Mouse (Mus musculus): ENCODE measurements around the gene Ramp3.

Ramp3 gene

GRCm38 (mm10) chr11:6658271-6658670 lies at the start of gene Ramp3:
Ramp3 (plus strand) TSS chr11:6658521.
- in situ Hi-C loops (cut with MboI; ENCODE audit: low pct_unique_long_range_greater_than_20kb in 1 of 2, low sequenced_read_pairs in 2 of 2, unreplicated experiment in 1 of 2), result loop anchor here in 1 of 2 experiments (10.0 kb wide), 2 partner anchors 107 to 497 kb away; no protein-coding TSS in a partner anchor

GRCm38 (mm10) chr11:6615250-6616205 lies 42.8 kb upstream of the Ramp3 start:
- in situ Hi-C loops (cut with MboI; ENCODE audit: low pct_unique_long_range_greater_than_20kb in 1 of 2, low sequenced_read_pairs in 2 of 2, unreplicated experiment in 1 of 2), result no loop called here

DNA sequence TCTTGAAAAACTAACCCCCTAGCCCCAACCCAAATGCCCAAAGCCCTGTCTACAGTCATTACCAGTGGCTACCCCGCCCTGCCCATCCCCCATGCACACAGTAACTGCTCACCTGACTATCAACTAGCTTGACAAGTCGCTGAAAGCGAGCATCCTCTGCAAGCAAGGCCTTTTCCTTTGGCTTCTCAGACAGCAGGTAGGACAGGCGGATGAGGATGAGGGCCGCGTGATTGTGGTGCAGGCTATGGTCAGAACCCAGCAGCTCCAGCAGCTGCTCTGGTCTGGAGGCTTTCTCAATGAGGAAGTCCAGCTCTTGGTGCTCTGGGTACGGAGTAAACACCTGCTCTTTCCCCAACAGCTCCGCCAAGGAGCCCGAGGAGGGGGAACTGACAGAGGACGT lies 34.6 kb upstream of the Ramp3 start:
- in situ Hi-C loops (cut with MboI; ENCODE audit: low pct_unique_long_range_greater_than_20kb in 1 of 2, low sequenced_read_pairs in 2 of 2, unreplicated experiment in 1 of 2), result no loop called here

GRCm38 (mm10) chr11:6624619-6625382 lies 33.5 kb upstream of the Ramp3 start:
- in situ Hi-C loops (cut with MboI; ENCODE audit: low pct_unique_long_range_greater_than_20kb in 1 of 2, low sequenced_read_pairs in 2 of 2, unreplicated experiment in 1 of 2), result no loop called here

DNA sequence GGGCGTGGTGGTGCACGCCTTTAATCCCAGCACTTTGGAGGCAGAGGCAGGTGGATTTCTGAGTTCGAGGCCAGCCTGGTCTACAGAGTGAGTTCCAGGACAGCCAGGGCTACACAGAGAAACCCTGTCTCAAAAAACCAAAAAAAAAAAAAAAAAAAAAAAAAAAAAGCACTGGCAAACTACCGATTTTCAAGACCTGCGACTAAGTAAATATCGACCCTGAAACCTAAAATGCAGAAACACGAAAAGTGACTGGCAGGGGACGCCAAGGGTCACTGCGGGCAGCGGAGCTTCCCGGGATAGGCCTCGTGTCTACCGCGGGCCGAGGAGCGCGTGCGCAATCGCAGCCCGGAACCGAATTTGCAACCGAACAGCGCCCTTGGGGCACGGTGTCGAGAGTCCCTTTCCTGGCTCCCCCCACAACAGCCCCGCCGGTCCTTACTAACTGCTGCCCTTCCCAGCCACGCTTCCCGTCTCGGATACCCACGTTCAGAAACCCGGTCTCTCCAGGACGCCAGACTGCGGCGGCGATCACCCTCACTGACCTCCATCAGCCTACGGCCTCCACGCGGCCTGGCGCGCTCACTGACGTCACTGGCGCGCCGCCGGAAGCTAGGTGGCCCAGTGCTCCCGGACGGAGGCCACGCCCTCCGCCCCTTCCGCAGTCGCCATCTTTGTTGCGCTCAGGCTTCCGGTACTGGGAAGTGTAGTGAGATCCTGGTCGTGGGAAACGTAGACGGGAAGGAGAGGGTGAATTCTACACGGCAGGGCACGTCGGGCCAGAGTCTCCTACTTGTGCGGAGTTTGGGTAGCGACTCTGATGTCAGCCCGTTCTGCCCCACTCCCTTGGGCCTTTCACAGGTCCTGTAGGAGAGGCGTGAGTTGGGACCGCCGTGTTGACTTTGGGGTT lies 32.6 kb upstream of the Ramp3 start, which contains the start of gene Tbrg4:
TSS of gene Tbrg4 (minus strand) at position 590 of the 910 bp plus-strand sequence.
- in situ Hi-C loops (cut with MboI; ENCODE audit: low pct_unique_long_range_greater_than_20kb in 1 of 2, low sequenced_read_pairs in 2 of 2, unreplicated experiment in 1 of 2), result no loop called here

DNA sequence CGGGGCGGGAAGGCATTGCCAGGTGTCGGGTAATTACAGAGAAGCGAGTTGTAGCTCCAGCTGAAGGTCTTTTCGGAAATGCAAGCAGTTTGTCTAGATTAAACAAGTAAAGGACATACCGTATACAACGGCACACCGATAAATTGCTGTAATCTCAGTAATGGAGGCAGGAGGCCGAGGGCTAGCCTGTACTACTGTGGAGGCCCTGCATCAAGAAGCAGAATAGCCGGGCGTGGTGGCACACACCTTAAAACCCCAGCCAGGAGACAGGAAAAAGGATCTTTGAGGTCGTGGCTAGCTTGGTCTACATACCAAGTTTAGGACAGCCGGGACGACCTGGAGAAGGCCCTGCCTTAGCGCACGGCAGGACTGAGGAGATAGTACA lies 31.9 kb upstream of the Ramp3 start:
- in situ Hi-C loops (cut with MboI; ENCODE audit: low pct_unique_long_range_greater_than_20kb in 1 of 2, low sequenced_read_pairs in 2 of 2, unreplicated experiment in 1 of 2), result no loop called here

DNA sequence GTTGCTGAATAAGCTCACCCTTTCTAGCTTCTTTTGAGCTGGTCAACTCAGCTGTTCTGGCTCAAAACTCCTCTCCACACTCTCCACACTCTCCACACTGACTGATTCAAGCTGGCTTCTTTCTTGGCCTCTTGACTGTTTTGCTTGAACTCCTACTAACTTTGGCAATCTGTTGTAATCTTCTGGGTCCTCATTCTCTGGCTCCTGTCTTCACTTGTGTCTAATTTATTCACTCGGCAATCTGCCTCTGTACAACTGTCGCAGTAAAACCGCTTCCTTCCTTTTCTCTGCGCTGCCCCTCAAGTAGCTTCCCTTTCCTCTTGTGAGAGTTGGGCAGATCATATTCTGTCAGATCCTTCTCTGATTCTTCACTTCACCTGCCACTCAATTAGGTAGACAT lies 30.6 kb upstream of the Ramp3 start:
- in situ Hi-C loops (cut with MboI; ENCODE audit: low pct_unique_long_range_greater_than_20kb in 1 of 2, low sequenced_read_pairs in 2 of 2, unreplicated experiment in 1 of 2), result no loop called here

DNA sequence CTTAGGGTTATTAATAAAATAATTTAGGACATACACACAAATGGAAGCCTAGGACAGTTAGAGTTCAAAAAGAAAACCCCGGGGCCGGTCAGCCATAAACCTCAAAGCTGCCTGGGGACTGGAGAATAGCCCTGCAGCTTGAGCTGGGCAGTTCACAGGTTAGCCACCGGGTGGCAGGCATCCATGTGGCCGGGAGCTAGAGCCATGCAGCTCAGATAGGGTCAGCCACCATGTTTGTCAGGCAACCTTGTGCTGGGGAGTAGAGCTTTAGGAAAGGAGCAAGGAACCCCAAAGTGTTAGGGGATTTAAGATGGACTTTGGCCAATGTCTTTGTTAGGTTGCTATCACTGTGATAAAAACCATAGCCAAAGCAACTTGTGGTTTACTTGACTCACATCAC lies 29.8 kb upstream of the Ramp3 start:
- in situ Hi-C loops (cut with MboI; ENCODE audit: low pct_unique_long_range_greater_than_20kb in 1 of 2, low sequenced_read_pairs in 2 of 2, unreplicated experiment in 1 of 2), result no loop called here

DNA sequence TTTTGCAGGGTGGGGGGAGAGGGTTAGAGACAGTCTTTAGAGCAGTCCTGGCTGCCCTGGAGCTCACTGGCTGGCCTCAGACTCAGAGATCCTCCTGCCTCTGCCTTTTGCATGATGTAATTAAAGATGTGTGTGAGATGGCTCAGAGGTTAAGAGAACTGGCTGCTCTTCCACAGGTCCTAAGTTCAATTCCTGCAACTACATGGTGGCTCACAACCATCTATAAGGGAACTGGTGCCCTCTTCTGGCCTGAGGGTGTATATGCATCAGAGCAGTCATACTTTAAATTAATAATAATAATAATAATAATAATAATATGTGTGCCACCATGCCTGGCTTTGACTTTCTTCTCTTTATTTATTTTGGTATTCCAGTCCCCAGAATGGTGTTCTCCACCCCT lies 28.7 kb upstream of the Ramp3 start:
- in situ Hi-C loops (cut with MboI; ENCODE audit: low pct_unique_long_range_greater_than_20kb in 1 of 2, low sequenced_read_pairs in 2 of 2, unreplicated experiment in 1 of 2), result loop anchor here in 1 of 2 experiments (10.0 kb wide), 1 partner anchor 165 kb away; no protein-coding TSS in a partner anchor

DNA sequence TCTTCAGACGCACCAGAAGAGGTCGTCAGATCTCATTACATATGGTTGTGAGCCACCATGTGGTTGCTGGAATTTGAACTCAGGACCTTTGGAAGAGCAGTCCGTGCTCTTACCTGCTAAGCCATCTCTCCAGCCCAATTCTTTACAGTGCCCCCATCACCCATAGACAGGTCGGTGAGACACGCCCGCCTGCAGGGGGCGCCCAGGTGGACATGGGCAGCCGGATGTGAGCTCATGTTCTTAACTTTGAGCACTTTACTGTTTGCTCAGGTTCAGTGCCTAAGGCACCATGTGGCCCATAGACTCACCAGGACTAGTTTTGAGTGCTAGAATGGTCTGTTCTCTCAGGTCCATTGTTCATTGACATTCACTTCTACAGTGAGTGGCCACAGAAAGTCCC lies 22.2 kb upstream of the Ramp3 start:
- in situ Hi-C loops (cut with MboI; ENCODE audit: low pct_unique_long_range_greater_than_20kb in 1 of 2, low sequenced_read_pairs in 2 of 2, unreplicated experiment in 1 of 2), result loop anchor here in 1 of 2 experiments (10.0 kb wide), 1 partner anchor 171 kb away; no protein-coding TSS in a partner anchor

GRCm38 (mm10) chr11:6638537-6638936 lies 19.8 kb upstream of the Ramp3 start, which contains the start of gene Wap:
Wap (minus strand) TSS chr11:6638637.
- in situ Hi-C loops (cut with MboI; ENCODE audit: low pct_unique_long_range_greater_than_20kb in 1 of 2, low sequenced_read_pairs in 2 of 2, unreplicated experiment in 1 of 2), result loop anchor here in 1 of 2 experiments (10.0 kb wide), 1 partner anchor 174 kb away; no protein-coding TSS in a partner anchor

DNA sequence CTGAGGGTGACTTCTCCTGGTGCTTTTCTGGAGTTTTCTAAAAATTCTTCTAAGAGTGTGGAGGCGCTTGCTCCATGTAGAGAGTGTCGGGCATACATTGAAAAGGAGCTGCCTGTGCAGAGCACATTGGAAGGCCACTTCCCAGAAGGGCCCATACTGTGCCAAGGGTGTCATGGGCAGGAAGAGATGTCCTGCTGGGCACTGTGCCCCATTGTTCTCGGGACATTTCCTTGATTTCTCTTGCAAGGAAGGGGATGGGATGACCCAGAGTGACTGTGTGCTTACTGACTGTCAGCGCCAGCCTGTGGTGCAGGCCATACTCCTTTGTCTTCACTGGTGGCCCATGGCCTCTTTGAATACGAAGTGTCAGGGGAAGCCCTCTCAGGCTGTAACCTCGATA lies 19.2 kb upstream of the Ramp3 start:
- in situ Hi-C loops (cut with MboI; ENCODE audit: low pct_unique_long_range_greater_than_20kb in 1 of 2, low sequenced_read_pairs in 2 of 2, unreplicated experiment in 1 of 2), result loop anchor here in 1 of 2 experiments (10.0 kb wide), 1 partner anchor 174 kb away; no protein-coding TSS in a partner anchor

DNA sequence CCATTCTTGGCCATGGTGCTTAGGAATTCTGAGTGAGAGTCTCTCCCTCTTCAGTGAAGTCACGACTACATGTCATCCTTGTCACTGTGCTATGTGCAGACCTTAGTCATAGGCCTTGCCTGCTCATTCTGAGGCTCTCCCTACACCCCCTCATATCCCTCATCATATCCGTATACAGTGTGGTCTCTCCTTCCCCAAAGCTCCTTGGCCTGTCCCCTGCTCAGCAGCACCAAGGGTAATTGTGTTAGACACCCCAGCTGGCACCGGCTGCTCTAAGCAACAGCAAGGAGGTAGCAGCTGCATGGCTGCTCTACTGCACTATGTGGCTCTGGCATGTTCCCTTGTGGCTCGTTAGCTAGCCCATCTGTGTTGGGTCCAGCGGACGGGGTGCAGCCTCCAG lies 13.8 kb upstream of the Ramp3 start:
- in situ Hi-C loops (cut with MboI; ENCODE audit: low pct_unique_long_range_greater_than_20kb in 1 of 2, low sequenced_read_pairs in 2 of 2, unreplicated experiment in 1 of 2), result no loop called here

- in situ Hi-C loops (cut with MboI; ENCODE audit: low pct_unique_long_range_greater_than_20kb in 1 of 2, low sequenced_read_pairs in 2 of 2, unreplicated experiment in 1 of 2), result no loop called here
These were observed 10.2 kb upstream of the Ramp3 start for GRCm38 (mm10) chr11:6647831-6648724.

GRCm38 (mm10) chr11:6650519-6650918 lies 7.8 kb upstream of the Ramp3 start:
- in situ Hi-C loops (cut with MboI; ENCODE audit: low pct_unique_long_range_greater_than_20kb in 1 of 2, low sequenced_read_pairs in 2 of 2, unreplicated experiment in 1 of 2), result loop anchor here in 1 of 2 experiments (10.0 kb wide), 2 partner anchors 114 to 504 kb away; no protein-coding TSS in a partner anchor

DNA sequence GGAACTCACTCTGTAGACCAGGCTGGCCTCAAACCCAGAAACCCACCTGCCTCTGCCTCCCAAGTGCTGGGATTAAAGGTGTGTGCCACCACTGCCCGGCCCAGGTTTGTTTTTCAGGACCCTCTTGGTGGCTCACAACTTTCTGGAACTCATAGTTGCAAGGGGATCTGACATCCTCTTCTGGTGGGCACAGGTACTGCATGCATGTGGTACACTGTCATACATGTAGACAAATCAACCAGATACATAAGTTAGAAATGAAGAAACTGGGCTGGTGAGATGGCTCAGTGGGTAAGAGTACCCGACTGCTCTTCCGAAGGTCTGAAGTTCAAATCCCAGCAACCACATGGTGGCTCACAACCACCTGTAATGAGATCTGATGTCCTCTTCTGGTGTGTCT lies 5.3 kb upstream of the Ramp3 start:
- in situ Hi-C loops (cut with MboI; ENCODE audit: low pct_unique_long_range_greater_than_20kb in 1 of 2, low sequenced_read_pairs in 2 of 2, unreplicated experiment in 1 of 2), result loop anchor here in 1 of 2 experiments (10.0 kb wide), 2 partner anchors 112 to 502 kb away; no protein-coding TSS in a partner anchor

DNA sequence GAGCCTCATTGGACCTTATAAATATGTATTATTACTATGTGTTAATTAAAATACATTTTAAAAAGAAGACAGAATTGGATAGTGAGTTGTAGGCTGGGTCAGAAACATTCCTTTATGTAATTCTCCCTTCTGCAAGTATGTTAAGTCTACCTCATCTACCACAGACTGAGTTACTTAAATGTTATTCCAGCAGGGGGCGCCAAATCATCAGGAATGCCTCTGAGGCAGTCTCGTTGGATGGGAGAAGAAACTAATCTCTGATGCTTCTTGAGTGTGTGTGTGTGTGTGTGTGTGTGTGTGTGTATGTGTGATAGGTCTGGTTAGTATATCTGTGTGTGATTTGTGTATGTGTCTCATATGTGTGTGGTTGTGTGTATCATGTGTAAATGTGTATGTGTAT lies 3.4 kb upstream of the Ramp3 start:
- in situ Hi-C loops (cut with MboI; ENCODE audit: low pct_unique_long_range_greater_than_20kb in 1 of 2, low sequenced_read_pairs in 2 of 2, unreplicated experiment in 1 of 2), result loop anchor here in 1 of 2 experiments (10.0 kb wide), 2 partner anchors 110 to 500 kb away; no protein-coding TSS in a partner anchor

Data from mouse embryonic stem cell (cell line).